Mouse (Mus musculus) CH12.LX (cell line): ENCODE measurements around the gene Terb2. TPM values are rescaled to one million over a fixed set of nuclear protein-coding genes. Genes with fewer than 3 reads are reported as not detected.

Source experiments
- DNase-seq: peaks from one replicate; pipeline ENCODE4 v3.0.0-alpha.2; 2013; ENCODE audit errors: extremely low read depth
- H3K27ac ChIP-seq: 2 replicates; pipeline ENCODE4 v1.5.1; 2012; ENCODE audit warnings: low read depth, mild to moderate bottlenecking, control low read depth, moderate library complexity; ENCODE audit not compliant: insufficient read depth
- H3K27me3 ChIP-seq: replicated peaks from 2 replicates; pipeline ENCODE3; 2012; ENCODE audit warnings: inconsistent platforms
- H3K36me3 ChIP-seq, 2 experiments: replicated peaks in 1 of 2; 2 replicates each; pipeline versions ENCODE3 to v1.6.1; 2012; ENCODE audit warnings: inconsistent platforms in 1 of 2, low read length in 1 of 2, mild to moderate bottlenecking in 1 of 2, mixed read lengths in 1 of 2, moderate library complexity in 1 of 2; ENCODE audit not compliant: control insufficient read depth in 1 of 2, insufficient read depth in 1 of 2
- H3K4me1 ChIP-seq, 2 experiments: 2 replicates each; pipeline ENCODE4 v1.6.1; 2012; ENCODE audit warnings: inconsistent platforms in 1 of 2, moderate library complexity in 1 of 2; ENCODE audit not compliant: insufficient read depth in 2 of 2, control insufficient read depth in 1 of 2
- H3K4me2 ChIP-seq: 2 replicates; pipeline ENCODE4 v1.6.1; 2012; ENCODE audit warnings: low read depth, mild to moderate bottlenecking, control low read depth; ENCODE audit not compliant: poor library complexity, insufficient read depth, severe bottlenecking
- H3K4me3 ChIP-seq, 3 experiments: fragments of 150-350 bp in 1 of 3; sonication (generic) in 1 of 3; replicated peaks in 1 of 3; 2 replicates each; pipeline versions ENCODE3 to v1.5.1; 2011 to 2012; ENCODE audit warnings: low read depth in 2 of 3, low read length in 2 of 3, mild to moderate bottlenecking in 2 of 3, moderate library complexity in 2 of 3, control low read depth in 1 of 3, improper control_type of control experiment in 1 of 3, inconsistent platforms in 1 of 3, mixed read lengths in 1 of 3; ENCODE audit not compliant: poor library complexity in 1 of 3
- H3K79me2 ChIP-seq: replicated peaks from 2 replicates; pipeline ENCODE4 v1.6.1; 2012; ENCODE audit warnings: mild to moderate bottlenecking, moderate library complexity; ENCODE audit not compliant: control insufficient read depth, poor library complexity, insufficient read depth, severe bottlenecking; ENCODE audit errors: extremely low read depth
- H3K9ac ChIP-seq: 2 replicates; pipeline ENCODE4 v1.6.1; 2012; ENCODE audit warnings: low read depth, mild to moderate bottlenecking, control low read depth, moderate library complexity; ENCODE audit not compliant: insufficient read depth
- H3K9me3 ChIP-seq: replicated peaks from 2 replicates; pipeline ENCODE3; 2012; ENCODE audit warnings: low read length, inconsistent platforms, mixed read lengths
- BHLHE40 ChIP-seq: IDR thresholded peaks from 2 replicates; pipeline ENCODE4 v1.6.1; 2011; ENCODE audit warnings: mild to moderate bottlenecking, low read depth, low read length, improper control_type of control experiment
- CHD1 ChIP-seq: IDR thresholded peaks from 2 replicates; pipeline ENCODE4 v1.6.1; 2012; ENCODE audit warnings: low read depth, low read length, improper control_type of control experiment, inconsistent platforms
- CTCF ChIP-seq, 2 experiments: IDR thresholded peaks in 1 of 2; conservative IDR thresholded peaks in 1 of 2; 2 replicates each; pipeline ENCODE4 v1.5.1; 2011 to 2012; ENCODE audit warnings: low read depth in 2 of 2, low read length in 2 of 2, improper control_type of control experiment in 1 of 2, inconsistent platforms in 1 of 2, mild to moderate bottlenecking in 1 of 2, moderate library complexity in 1 of 2
- ELF1 ChIP-seq: IDR thresholded peaks from 2 replicates; pipeline ENCODE4 v1.6.1; 2014; ENCODE audit warnings: low read depth, mild to moderate bottlenecking, inconsistent platforms, low read length, improper control_type of control experiment
- EP300 ChIP-seq: IDR thresholded peaks from 2 replicates; pipeline ENCODE4 v1.6.1; 2011; ENCODE audit warnings: low read length, improper control_type of control experiment
- ETS1 ChIP-seq: conservative IDR thresholded peaks from 2 replicates; pipeline ENCODE4 v1.6.1; 2012; ENCODE audit warnings: low read depth, mild to moderate bottlenecking, inconsistent platforms, low read length, improper control_type of control experiment, moderate library complexity
- GABPA ChIP-seq: IDR thresholded peaks from 2 replicates; pipeline ENCODE4 v1.6.1; 2012; ENCODE audit warnings: low read depth, low read length, improper control_type of control experiment, inconsistent platforms; ENCODE audit not compliant: insufficient replicate concordance
- IRF4 ChIP-seq: IDR thresholded peaks from 2 replicates; pipeline ENCODE4 v1.6.1; 2014; ENCODE audit warnings: low read depth, mild to moderate bottlenecking, inconsistent platforms, low read length, improper control_type of control experiment
- MAFK ChIP-seq: IDR thresholded peaks from 2 replicates; pipeline ENCODE4 v1.6.1; 2011; ENCODE audit warnings: low read length, improper control_type of control experiment; ENCODE audit not compliant: insufficient replicate concordance
- MAZ ChIP-seq: IDR thresholded peaks from 2 replicates; pipeline ENCODE4 v1.6.1; 2012; ENCODE audit warnings: low read depth, mild to moderate bottlenecking, inconsistent platforms, low read length, improper control_type of control experiment, moderate library complexity
- MYC ChIP-seq: IDR thresholded peaks from 2 replicates; pipeline ENCODE4 v1.6.1; 2011; ENCODE audit warnings: low read depth, mild to moderate bottlenecking, improper control_type of control experiment, low read length
- PAX5 ChIP-seq: IDR thresholded peaks from 2 replicates; pipeline ENCODE4 v1.6.1; 2012; ENCODE audit warnings: low read length, inconsistent platforms, mixed read lengths
- POLR2AphosphoS2 ChIP-seq: IDR thresholded peaks from 2 replicates; pipeline ENCODE4 v1.6.1; 2011; ENCODE audit warnings: low read depth, low read length, improper control_type of control experiment
- SIN3A ChIP-seq: IDR thresholded peaks from 2 replicates; pipeline ENCODE4 v1.6.1; 2012; ENCODE audit warnings: low read length, improper control_type of control experiment, inconsistent platforms
- UBTF ChIP-seq: IDR thresholded peaks from 2 replicates; pipeline ENCODE4 v1.6.1; 2012; ENCODE audit warnings: low read depth, mild to moderate bottlenecking, inconsistent platforms, low read length, improper control_type of control experiment, moderate library complexity
- USF2 ChIP-seq: conservative IDR thresholded peaks from 2 replicates; pipeline ENCODE4 v1.6.1; 2011; ENCODE audit warnings: low read depth, low read length, improper control_type of control experiment
- ZMIZ1 ChIP-seq: IDR thresholded peaks from 2 replicates; pipeline ENCODE4 v1.6.1; 2012; ENCODE audit warnings: low read depth, mild to moderate bottlenecking, inconsistent platforms, low read length, improper control_type of control experiment
- dilution Hi-C: fragments of 300-500 bp; cut with MboI; formaldehyde crosslinking; loops from 2 replicates; pipeline ENCODE4 v1.14.3; 2020; ENCODE audit warnings: low sequenced_read_pairs; ENCODE audit not compliant: extremely low pct_unique_long_range_greater_than_20kb, extremely low pct_ligation_motif_present
- in situ Hi-C: fragments of 300-500 bp; cut with MboI; formaldehyde crosslinking; loops from 3 replicates; pipeline ENCODE4 v1.14.3; 2019; ENCODE audit warnings: low sequenced_read_pairs, low pct_ligation_motif_present, low pct_unique_long_range_greater_than_20kb, mixed read lengths
- polyA plus RNA-seq: library from polyadenylated mRNA; unstranded; fragments of >175 nt; gene quantifications from 2 replicates; pipeline ENCODE4 v1.2.1, GENCODE M21; 2012; ENCODE audit warnings: low read depth; ENCODE audit not compliant: insufficient read length
- total RNA-seq, 2 experiments: library from RNA; depleted of rRNA; stranded (reverse); fragments of 300-350 nt in 1 of 2; fragments of >200 nt in 1 of 2; gene quantifications; 2 replicates each; pipeline ENCODE4 v1.2.3; 2012 to 2014

Gene Terb2
- total and polyA plus RNA-seq, 3 experiments: not detected

GRCm38 (mm10) chr2:122222272-122222671, 36.2 kb downstream of the Terb2 start:
- Histone ChIP-seq H3K27ac (no peak overlapping the region), H3K9ac (no peak overlapping the region), H3K4me1 (peaks cover 0 to 8% of the 10 kb centered on the region in 2 experiments; a peak in 2 of 4 replicates), H3K36me3 (no peaks in the 10 kb centered on the region), H3K4me3 (no peak overlapping the region), H3K79me2 (no peaks in the 10 kb centered on the region), H3K4me2 (no peak overlapping the region), H3K9me3 (no peaks in the 10 kb centered on the region), H3K27me3 (no peaks in the 10 kb centered on the region)
- in situ Hi-C loops: no loop called here
- 0 out of 2 replicates have a peak, but pooled peaks have one; percentile 20 for TF ChIP-seq ELF1
- no peak for TF ChIP-seq MAFK
- dilution Hi-C loops: no loop called here
- peak; percentile 16 for DNase-seq

- no peaks in the 10 kb centered on the region for H3K79me2 ChIP-seq
- no peak overlapping the region for H3K27ac ChIP-seq
- DNase-seq: no peak
- H3K4me3 ChIP-seq: no peak overlapping the region
- H3K36me3 ChIP-seq: no peaks in the 10 kb centered on the region
- in situ Hi-C loops: no loop called here
- H3K4me2 ChIP-seq: no peak overlapping the region
- dilution Hi-C loops: no loop called here
- TF ChIP-seq MAZ (no peak), ZMIZ1 (no peak), CHD1 (no peak), USF2 (no peak), BHLHE40 (no peak), ETS1 (no peak), PAX5 (no peak), GABPA (no peak), POLR2AphosphoS2 (no peak), MYC (no peak), IRF4 (no peak), UBTF (no peak), EP300 (no peak), SIN3A (no peak), CTCF (conservative IDR thresholded peaks at IDR 0.05 in 1 of 2, IDR thresholded peaks at IDR 0.05 in 1 of 2; ENCODE audit: low read depth in 2 of 2, low read length in 2 of 2) (no peak)
- TF ChIP-seq, all 38 proteins: peak for 0
- Histone ChIP-seq H3K9ac (no peak overlapping the region), H3K4me1 (peaks cover 0 to 8% of the 10 kb centered on the region in 2 experiments; a peak in 2 of 4 replicates), H3K27me3 (no peaks in the 10 kb centered on the region), H3K9me3 (no peaks in the 10 kb centered on the region)
These were observed 37.6 kb downstream of the Terb2 start for GRCm38 (mm10) chr2:122223654-122224053.
